Mouse (Mus musculus) forebrain, embryonic 11.5 days (tissue): ENCODE data around the gene Max. TPM values are rescaled to one million over a fixed set of nuclear protein-coding genes. Genes with fewer than 3 reads are reported as not detected.

Experiments used
- ATAC-seq: fragments of 200-750 bp; cut with Nextera tagmentation; replicated peaks from 2 replicates; pipeline ENCODE4 v1.8.0; 2017; ENCODE audit warnings: moderate TSS enrichment; ENCODE audit not compliant: low FRiP score
- DNase-seq: peaks from one replicate; pipeline ENCODE4 v3.0.0-alpha.2; 2017; ENCODE audit warnings: low spot score
- H3K27ac ChIP-seq: fragments of 300-500 bp; sonication (generic); 2 replicates; pipeline ENCODE4 v1.5.1; 2014; ENCODE audit warnings: low read depth, low read length
- H3K27me3 ChIP-seq: fragments of 300-500 bp; sonication (generic); 2 replicates; pipeline ENCODE4 v1.6.1; 2014; ENCODE audit warnings: mild to moderate bottlenecking, low read length, mixed read lengths; ENCODE audit not compliant: control insufficient read depth, insufficient read depth
- H3K36me3 ChIP-seq: fragments of 300-500 bp; sonication (generic); 2 replicates; pipeline ENCODE4 v1.6.1; 2014; ENCODE audit warnings: mild to moderate bottlenecking, low read length, moderate library complexity, mixed read lengths; ENCODE audit not compliant: control insufficient read depth, insufficient read depth
- H3K4me1 ChIP-seq: fragments of 300-500 bp; sonication (generic); replicated peaks from 2 replicates; pipeline ENCODE4 v1.6.1; 2014; ENCODE audit warnings: low read length, mixed read lengths; ENCODE audit not compliant: control insufficient read depth, insufficient read depth
- H3K4me2 ChIP-seq: fragments of 300-500 bp; sonication (generic); 2 replicates; pipeline ENCODE4 v1.6.1; 2014; ENCODE audit warnings: low read depth, mild to moderate bottlenecking, low read length, moderate library complexity, mixed read lengths; ENCODE audit not compliant: severe bottlenecking
- H3K4me3 ChIP-seq: fragments of 300-500 bp; sonication (generic); 2 replicates; pipeline ENCODE4 v1.5.1; 2014; ENCODE audit warnings: low read depth, low read length
- H3K9ac ChIP-seq: fragments of 300-500 bp; sonication (generic); 2 replicates; pipeline ENCODE4 v1.6.1; 2014; ENCODE audit warnings: low read length
- H3K9me3 ChIP-seq: fragments of 300-500 bp; sonication (generic); 2 replicates; pipeline ENCODE4 v1.6.1; 2016; ENCODE audit warnings: low read length, mixed read lengths; ENCODE audit not compliant: control insufficient read depth
- whole genome bisulfite sequencing: fragments of 180-500 bp; shearing (Covaris S2); extraction: QIAGEN DNeasy Blood & Tissue Kit; methylation state at CpG from one replicate; pipeline ENCODE4 v1.1.7; 2014; 5-methylcytosine and 5-hydroxymethylcytosine counted together
- polyA plus RNA-seq: library from polyadenylated mRNA; unstranded; fragments of >200 nt; fragmentation: Nextera tagmentation; extraction: Ambion mirVana; gene quantifications from 2 replicates; pipeline ENCODE4 v1.2.1, GENCODE M21; 2014

Max gene
- polyA plus RNA-seq, 1 experiment from 2014 or later, result 21.5 TPM

DNA sequence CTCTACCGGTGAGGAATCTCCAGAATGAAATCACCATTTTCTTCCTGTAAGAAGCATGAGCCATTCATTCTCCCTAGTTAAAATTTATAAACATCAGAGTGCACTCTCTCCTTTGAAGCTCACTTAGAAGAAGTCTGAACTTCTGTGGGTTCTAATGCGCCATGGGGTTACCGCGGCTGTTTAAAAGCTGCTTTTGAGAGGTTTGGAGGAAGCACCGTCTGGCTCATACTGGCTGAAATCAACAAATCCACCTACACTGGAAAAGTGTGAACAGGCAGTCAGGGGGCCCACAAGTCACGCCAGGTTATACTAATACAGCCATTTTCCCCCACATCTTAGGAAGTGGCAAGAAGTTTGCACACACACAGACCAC is 29.3 kb downstream of the Max start:
- Histone ChIP-seq H3K4me3 (no peak overlapping the region), H3K4me1 (0 out of 2 replicates have a peak, but pooled peaks cover 2% of the 10 kb centered on the region), H3K9ac (no peak overlapping the region), H3K4me2 (no peak overlapping the region), H3K27ac (no peak overlapping the region), H3K9me3 (no peaks in the 10 kb centered on the region), H3K27me3 (no peaks in the 10 kb centered on the region), H3K36me3 (peaks cover 7% of the 10 kb centered on the region; the same call in 1 of the 2 replicates)
- 95% methylated on average over 6 of the region's 6 CpGs for WGBS
- DNase-seq (no peak), ATAC-seq (no peak)

DNA sequence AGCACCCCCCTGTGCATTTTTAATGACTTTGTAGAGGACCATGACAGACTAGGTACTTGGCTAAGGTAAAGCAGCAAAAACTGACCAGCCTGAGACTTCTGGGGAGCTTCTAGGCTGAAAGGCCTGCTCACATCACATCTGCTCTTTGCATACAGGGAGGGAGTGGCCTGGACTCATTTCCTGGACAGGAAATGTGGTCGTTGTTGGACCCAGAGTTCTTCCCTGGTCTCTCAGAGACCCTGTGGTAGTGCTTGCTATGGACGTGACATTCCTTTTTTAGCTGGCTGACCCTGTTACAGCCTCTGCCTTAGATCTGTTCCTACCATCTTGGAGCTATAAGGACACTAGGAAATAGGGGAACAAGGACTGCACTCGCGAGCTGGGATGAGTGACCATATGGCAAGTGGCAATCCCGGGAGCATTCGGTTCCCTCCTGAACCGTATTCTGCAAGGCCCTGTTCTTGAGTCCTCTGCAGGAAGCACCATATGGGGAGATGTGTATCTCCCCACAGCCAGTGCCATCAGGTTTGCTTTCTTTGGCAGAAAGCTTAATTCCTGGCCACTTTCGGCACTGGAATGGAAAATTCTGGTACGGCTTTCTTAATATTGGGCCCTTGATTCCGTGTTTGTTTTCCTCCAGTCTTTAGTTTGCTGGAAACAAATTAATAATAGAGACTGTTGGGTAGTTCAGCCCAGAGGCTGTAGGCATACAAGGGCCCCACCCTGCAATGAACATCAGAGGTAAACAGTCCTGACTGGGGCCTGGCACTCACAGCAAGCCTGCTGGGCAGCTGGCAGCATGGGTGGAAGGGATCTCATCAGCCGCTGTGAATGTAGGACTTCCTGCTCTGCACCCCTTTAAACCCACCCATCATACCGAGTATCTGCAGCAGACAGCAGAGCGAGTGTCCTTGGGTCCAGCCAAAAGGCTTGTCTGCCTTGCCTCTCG is 30.0 kb downstream of the Max start:
- ATAC-seq (no peak), DNase-seq (no peak)
- no peak overlapping the region for H3K4me3 ChIP-seq
- 90% methylated on average over 14 of the region's 14 CpGs for WGBS
- no peaks in the 10 kb centered on the region for H3K27me3 ChIP-seq
- peaks cover 7% of the 10 kb centered on the region; the same call in 1 of the 2 replicates for H3K36me3 ChIP-seq
- H3K9me3 ChIP-seq, result no peaks in the 10 kb centered on the region
- no peak overlapping the region for H3K27ac ChIP-seq
- 0 out of 2 replicates have a peak, but pooled peaks cover 2% of the 10 kb centered on the region for H3K4me1 ChIP-seq
- H3K4me2 ChIP-seq, result no peak overlapping the region
- no peak overlapping the region for H3K9ac ChIP-seq

DNA sequence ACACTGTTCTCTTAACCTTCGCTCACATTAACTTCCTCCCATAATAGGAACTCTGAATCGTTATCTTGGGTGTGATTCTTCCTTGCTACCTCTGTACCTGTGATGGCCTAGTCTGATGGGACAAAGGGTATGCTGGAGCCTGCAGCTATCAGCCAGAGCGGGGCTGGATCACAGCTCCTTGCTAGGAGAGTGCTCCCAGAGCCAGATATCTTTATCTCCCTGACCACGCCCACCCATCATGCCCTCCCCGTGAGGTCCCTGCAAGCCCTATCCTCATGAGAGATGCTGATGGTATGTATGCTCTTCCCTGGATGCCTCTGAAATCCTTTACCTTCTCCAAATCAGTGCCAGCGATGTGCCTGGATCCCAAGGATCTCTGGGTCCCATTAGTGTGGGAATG is 31.8 kb downstream of the Max start:
- no peaks in the 10 kb centered on the region for H3K27me3 ChIP-seq
- H3K4me1 ChIP-seq, result 0 out of 2 replicates have a peak, but pooled peaks cover 2% of the 10 kb centered on the region
- no peak overlapping the region for H3K9ac ChIP-seq
- DNase-seq, result no peak
- H3K9me3 ChIP-seq, result no peaks in the 10 kb centered on the region
- ATAC-seq, result no peak
- no peak overlapping the region for H3K4me3 ChIP-seq
- WGBS, result 78% methylated on average over 6 of the region's 6 CpGs
- no peak overlapping the region for H3K27ac ChIP-seq
- H3K4me2 ChIP-seq, result no peak overlapping the region
- no peaks in the 10 kb centered on the region for H3K36me3 ChIP-seq

DNA sequence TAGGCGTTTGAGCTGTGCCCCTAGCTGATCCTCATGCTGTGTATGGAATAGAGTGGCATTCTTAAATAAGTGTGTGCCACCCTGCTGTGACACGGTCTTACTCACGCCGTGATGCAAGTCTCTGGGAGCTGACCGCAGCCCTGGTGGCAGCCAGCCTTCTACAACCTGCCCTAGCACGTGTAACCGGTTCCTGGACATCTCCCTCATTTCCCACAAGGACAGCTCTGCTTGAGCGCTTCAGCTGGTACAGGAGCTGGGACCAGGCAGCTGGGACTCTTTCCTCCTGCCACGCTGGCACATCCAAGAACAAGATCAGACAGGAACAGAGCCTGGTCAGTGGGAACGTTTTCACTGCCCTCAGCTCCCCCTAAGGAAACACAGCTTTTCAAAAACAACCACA is 34.5 kb downstream of the Max start:
- Histone ChIP-seq H3K9ac (no peak overlapping the region), H3K27me3 (no peaks in the 10 kb centered on the region), H3K4me3 (no peak overlapping the region), H3K4me1 (0 out of 2 replicates have a peak, but pooled peaks cover 2% of the 10 kb centered on the region), H3K4me2 (no peak overlapping the region), H3K36me3 (no peaks in the 10 kb centered on the region), H3K27ac (no peak overlapping the region), H3K9me3 (no peaks in the 10 kb centered on the region)
- ATAC-seq, result no peak
- DNase-seq, result no peak
- 71% methylated on average over 10 of the region's 10 CpGs for WGBS

DNA sequence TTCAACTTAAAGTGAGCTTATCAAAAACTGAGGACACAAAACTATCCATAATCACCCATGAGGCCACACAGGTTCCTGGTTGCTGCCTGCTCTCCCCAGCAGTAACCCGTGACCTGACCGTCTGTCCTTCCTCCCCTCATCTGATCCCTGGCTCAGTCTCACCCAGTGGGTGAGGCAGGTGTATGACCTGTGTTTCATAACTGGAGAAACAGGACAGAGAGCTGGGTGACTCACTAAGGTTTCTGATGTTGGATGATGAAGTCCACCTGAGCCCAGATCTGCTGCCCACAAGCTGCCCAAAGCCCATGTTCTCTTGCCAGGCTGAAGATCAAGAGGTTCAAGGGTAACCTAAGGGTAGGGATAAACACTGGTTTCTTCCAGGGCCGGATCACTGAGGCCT is 35.0 kb downstream of the Max start:
- H3K9me3 ChIP-seq, result no peaks in the 10 kb centered on the region
- no peaks in the 10 kb centered on the region for H3K36me3 ChIP-seq
- H3K27me3 ChIP-seq, result no peaks in the 10 kb centered on the region
- no peak for DNase-seq
- H3K27ac ChIP-seq, result no peak overlapping the region
- ATAC-seq, result no peak
- H3K4me1 ChIP-seq, result 0 out of 2 replicates have a peak, but pooled peaks cover 2% of the 10 kb centered on the region
- H3K4me3 ChIP-seq, result no peak overlapping the region
- H3K9ac ChIP-seq, result no peak overlapping the region
- H3K4me2 ChIP-seq, result no peak overlapping the region
- WGBS, result 87% methylated on average over 3 of the region's 3 CpGs

DNA sequence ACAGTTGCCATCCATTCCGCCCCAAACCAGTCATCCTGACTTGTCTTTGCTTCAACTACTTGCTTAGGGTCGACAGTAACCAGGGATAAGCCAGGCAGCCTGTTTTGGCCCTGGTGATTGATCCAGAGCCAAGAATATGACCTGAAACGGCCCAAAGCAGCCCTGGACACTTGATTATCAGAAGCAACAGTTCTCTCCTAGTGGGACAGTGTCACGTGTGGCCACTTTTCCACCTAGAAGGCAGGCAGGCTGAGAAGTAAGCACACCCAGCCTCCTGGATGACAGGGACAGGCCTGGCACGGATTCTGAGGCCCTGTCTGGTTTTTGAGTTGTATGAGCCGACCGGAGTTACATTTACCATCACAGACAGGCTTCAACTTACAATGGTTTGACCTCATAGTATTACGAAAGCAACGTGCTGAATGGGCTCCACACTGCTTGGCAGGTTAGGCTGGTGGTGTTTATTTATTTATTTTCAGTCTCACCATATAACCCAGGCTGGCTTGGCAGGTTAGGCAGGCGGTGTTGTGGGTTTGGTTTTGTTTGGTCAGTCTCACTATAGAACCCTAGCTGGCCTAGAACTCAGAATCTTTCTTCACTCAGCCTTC is 35.6 kb downstream of the Max start:
- H3K9ac ChIP-seq, result no peak overlapping the region
- no peak overlapping the region for H3K27ac ChIP-seq
- no peaks in the 10 kb centered on the region for H3K36me3 ChIP-seq
- no peak overlapping the region for H3K4me3 ChIP-seq
- 84% methylated on average over 10 of the region's 10 CpGs for WGBS
- no peaks in the 10 kb centered on the region for H3K27me3 ChIP-seq
- H3K4me1 ChIP-seq, result 0 out of 2 replicates have a peak, but pooled peaks cover 2% of the 10 kb centered on the region
- H3K4me2 ChIP-seq, result no peak overlapping the region
- ATAC-seq (no peak), DNase-seq (no peak)
- H3K9me3 ChIP-seq, result no peaks in the 10 kb centered on the region

DNA sequence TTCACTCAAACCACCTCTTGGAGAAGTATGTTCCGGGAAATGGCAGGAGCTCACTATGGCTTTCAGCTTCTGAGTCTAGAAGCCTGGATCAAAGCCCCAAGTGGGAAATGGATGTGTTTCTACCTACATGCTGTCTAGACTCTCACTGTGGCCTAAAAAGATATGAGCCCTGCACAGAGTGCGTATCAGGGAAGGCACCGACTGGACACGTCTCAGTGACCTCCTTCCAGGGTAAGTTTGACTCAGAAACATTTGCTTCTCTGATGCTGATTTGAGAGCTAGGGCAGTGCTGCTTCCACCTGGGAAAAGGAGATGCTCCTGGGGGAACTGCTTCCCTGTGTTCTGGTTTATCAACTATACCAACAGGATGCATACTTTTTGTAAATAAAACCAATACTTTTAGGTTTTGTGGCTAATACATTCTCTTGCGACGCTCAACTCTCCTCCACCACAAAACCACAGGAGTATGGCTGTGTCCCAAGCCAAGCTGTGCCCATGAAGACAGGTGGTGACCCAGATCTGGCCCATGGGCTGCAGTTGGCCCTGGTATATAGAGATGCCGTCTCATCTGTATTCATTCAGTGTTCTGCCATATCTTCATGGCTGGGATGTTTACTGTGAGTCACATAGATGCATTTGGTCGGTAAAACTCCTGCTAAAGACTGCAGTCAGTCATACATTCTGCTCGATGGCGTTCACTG is 36.9 kb downstream of the Max start:
- Histone ChIP-seq H3K4me2 (no peak overlapping the region), H3K9ac (no peak overlapping the region), H3K9me3 (no peaks in the 10 kb centered on the region), H3K4me3 (no peak overlapping the region), H3K4me1 (0 out of 2 replicates have a peak, but pooled peaks cover 2% of the 10 kb centered on the region), H3K36me3 (no peaks in the 10 kb centered on the region), H3K27ac (no peak overlapping the region), H3K27me3 (no peaks in the 10 kb centered on the region)
- WGBS, result 94% methylated on average over 10 of the region's 10 CpGs
- no peak for ATAC-seq
- no peak for DNase-seq

DNA sequence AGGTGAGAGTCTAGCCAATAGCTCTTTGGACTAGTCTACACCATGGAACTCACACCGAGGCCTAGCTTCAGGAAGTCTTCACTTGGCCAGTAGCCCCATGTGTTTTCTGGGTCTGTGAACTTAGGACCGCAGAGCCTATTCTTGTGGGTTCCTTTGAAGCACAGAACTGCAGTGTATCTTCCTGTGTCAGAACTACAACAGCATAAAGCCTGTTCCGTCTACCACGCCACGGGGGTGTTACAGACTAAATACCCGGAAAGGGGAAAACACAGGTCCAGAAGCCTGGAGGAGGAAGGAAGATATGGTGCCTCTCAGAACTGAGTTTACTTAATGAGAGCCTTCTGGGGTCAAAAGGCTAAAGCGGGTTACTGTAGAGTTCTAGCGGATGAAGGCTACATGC is 38.9 kb downstream of the Max start:
- H3K4me1 ChIP-seq, result no peaks in the 10 kb centered on the region
- no peak for ATAC-seq
- no peaks in the 10 kb centered on the region for H3K36me3 ChIP-seq
- H3K27me3 ChIP-seq, result no peaks in the 10 kb centered on the region
- no peak overlapping the region for H3K4me3 ChIP-seq
- WGBS, result 93% methylated on average over 8 of the region's 8 CpGs
- no peak overlapping the region for H3K27ac ChIP-seq
- no peaks in the 10 kb centered on the region for H3K9me3 ChIP-seq
- DNase-seq, result no peak
- no peak overlapping the region for H3K9ac ChIP-seq
- H3K4me2 ChIP-seq, result no peak overlapping the region
